Mouse (Mus musculus) midbrain, embryonic 15.5 days (tissue): ENCODE results near the gene Rufy4. TPM values are rescaled to one million over a fixed set of nuclear protein-coding genes. Genes with fewer than 3 reads are reported as not detected.

Experiments used
- ATAC-seq: fragments of 200-750 bp; cut with Nextera tagmentation; replicated peaks from 2 replicates; pipeline ENCODE4 v1.8.0; 2017; ENCODE audit warnings: moderate TSS enrichment
- H3K27ac ChIP-seq: fragments of 300-500 bp; sonication (generic); 2 replicates; pipeline ENCODE4 v1.5.1; 2015; ENCODE audit warnings: mild to moderate bottlenecking, inconsistent platforms
- H3K27me3 ChIP-seq: fragments of 300-500 bp; sonication (generic); replicated peaks from 2 replicates; pipeline ENCODE4 v1.6.1; 2015; ENCODE audit warnings: inconsistent platforms
- H3K36me3 ChIP-seq: fragments of 300-500 bp; sonication (generic); replicated peaks from 2 replicates; pipeline ENCODE4 v1.6.1; 2015; ENCODE audit warnings: inconsistent platforms
- H3K4me1 ChIP-seq: fragments of 300-500 bp; sonication (generic); 2 replicates; pipeline ENCODE4 v1.6.1; 2015; ENCODE audit warnings: inconsistent platforms
- H3K4me2 ChIP-seq: fragments of 300-500 bp; sonication (generic); 2 replicates; pipeline ENCODE4 v1.6.1; 2015; ENCODE audit warnings: inconsistent platforms, mild to moderate bottlenecking, moderate library complexity
- H3K4me3 ChIP-seq: fragments of 300-500 bp; sonication (generic); 2 replicates; pipeline ENCODE4 v1.5.1; 2015; ENCODE audit warnings: mild to moderate bottlenecking, inconsistent platforms
- H3K9ac ChIP-seq: fragments of 300-500 bp; sonication (generic); 2 replicates; pipeline ENCODE4 v1.6.1; 2015; ENCODE audit warnings: mild to moderate bottlenecking, inconsistent platforms
- H3K9me3 ChIP-seq: fragments of 300-500 bp; sonication (generic); 2 replicates; pipeline ENCODE4 v1.6.1; 2016; ENCODE audit warnings: inconsistent platforms
- WGBS: fragments of 180-500 bp; shearing (Covaris S2); methylation state at CpG from one replicate; pipeline ENCODE4 v1.1.7; 2015; ENCODE audit warnings: mixed read lengths; 5-methylcytosine and 5-hydroxymethylcytosine counted together
- polyA plus RNA-seq: library from polyadenylated mRNA; unstranded; fragments of >200 nt; fragmentation: Nextera tagmentation; extraction: Ambion mirVana; gene quantifications from 2 replicates; pipeline ENCODE4 v1.2.1, GENCODE M21; 2015

The Rufy4 gene
- 0.15 and 0.25 TPM in 2 replicates for polyA plus RNA-seq

- Histone ChIP-seq H3K27me3 (peaks cover 29% of the 10 kb centered on the region), H3K4me3 (peak within 1 kb of the TSS; percentile 46), H3K4me1 (peaks cover 18% of the 10 kb centered on the region), H3K27ac (no peak within 1 kb of the TSS), H3K9ac (peak within 1 kb of the TSS; percentile 43), H3K4me2 (peak within 1 kb of the TSS; percentile 95), H3K9me3 (no peaks in the 10 kb centered on the region), H3K36me3 (no peaks in the 10 kb centered on the region)
- peak; percentile 64 for ATAC-seq
- WGBS = under 1% methylated on average over 12 of the region's 12 CpGs
These were observed at the start of gene Rufy4 for GRCm38 (mm10) chr1:74124991-74125552. TSS of gene Rufy4 (plus strand) at chr1:74125541.

DNA sequence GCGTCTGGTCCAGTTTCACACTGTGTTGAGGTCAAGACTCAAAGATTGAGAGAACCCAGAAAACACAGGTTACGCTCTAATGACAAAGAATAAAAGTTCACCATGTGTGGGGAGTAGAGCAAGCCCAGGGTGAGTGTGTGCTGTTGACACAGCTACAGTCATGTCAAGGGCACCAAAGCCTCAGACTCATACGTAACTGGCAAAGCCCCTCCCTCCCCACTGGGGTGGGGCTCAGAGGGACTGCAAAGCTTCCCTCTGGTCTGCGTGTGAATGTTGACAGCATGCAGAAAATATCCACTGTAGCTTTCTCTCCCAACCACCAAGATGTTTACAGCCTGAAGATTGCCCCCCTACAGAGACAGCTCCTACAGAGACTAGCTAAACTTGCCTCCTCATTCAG lies 49.1 kb upstream of the Rufy4 start:
- Histone ChIP-seq H3K4me3 (no peak overlapping the region), H3K4me1 (no peaks in the 10 kb centered on the region)

GRCm38 (mm10) chr1:74077353-74077752 lies 48.0 kb upstream of the Rufy4 start:
- WGBS = 10% methylated on average over 2 of the region's 2 CpGs
- H3K4me3 ChIP-seq = no peak overlapping the region
- no peaks in the 10 kb centered on the region for H3K27me3 ChIP-seq
- H3K4me1 ChIP-seq = no peaks in the 10 kb centered on the region
- H3K9ac ChIP-seq = no peak overlapping the region
- H3K36me3 ChIP-seq = no peaks in the 10 kb centered on the region
- no peak overlapping the region for H3K27ac ChIP-seq
- no peaks in the 10 kb centered on the region for H3K9me3 ChIP-seq
- H3K4me2 ChIP-seq = no peak overlapping the region
- ATAC-seq = no peak

More for the DNA sequence above, 49.1 kb upstream of the Rufy4 start:
- Histone ChIP-seq H3K4me2 (no peak overlapping the region), H3K9me3 (no peaks in the 10 kb centered on the region), H3K36me3 (no peaks in the 10 kb centered on the region), H3K27ac (no peak overlapping the region), H3K27me3 (no peaks in the 10 kb centered on the region), H3K9ac (no peak overlapping the region)
- no peak for ATAC-seq
- WGBS = 88% methylated on average over 4 of the region's 4 CpGs

DNA sequence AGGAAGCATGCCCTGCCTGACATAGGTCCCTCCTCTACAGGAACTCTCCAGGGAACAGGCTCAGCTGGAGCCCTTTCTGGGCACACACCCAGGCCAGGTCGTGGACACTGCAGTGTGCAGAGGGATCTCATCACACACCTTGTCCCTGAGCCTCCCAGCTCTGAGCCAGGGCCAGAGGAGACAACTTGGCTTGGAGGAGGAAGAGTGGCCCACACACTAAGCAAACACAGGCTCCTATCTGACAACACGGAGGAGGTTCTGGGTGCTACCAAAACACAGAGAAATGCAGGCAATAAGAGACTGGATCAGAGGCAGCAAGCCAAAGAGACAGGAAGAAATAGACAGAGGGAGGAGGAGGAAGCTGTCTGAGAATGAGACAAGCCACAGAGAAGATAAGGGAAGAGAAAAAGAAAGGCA lies 43.8 kb upstream of the Rufy4 start:
- Histone ChIP-seq H3K9me3 (no peaks in the 10 kb centered on the region), H3K9ac (no peak overlapping the region), H3K4me2 (no peak overlapping the region), H3K4me1 (no peaks in the 10 kb centered on the region), H3K27me3 (no peaks in the 10 kb centered on the region), H3K4me3 (no peak overlapping the region), H3K36me3 (no peaks in the 10 kb centered on the region), H3K27ac (no peak overlapping the region)
- ATAC-seq = no peak
- 47% methylated on average over 2 of the region's 2 CpGs for WGBS

GRCm38 (mm10) chr1:74082841-74083463 lies 42.4 kb upstream of the Rufy4 start:
- 15% methylated on average over 6 of the region's 6 CpGs for WGBS
- no peak for ATAC-seq
- Histone ChIP-seq H3K4me3 (no peak overlapping the region), H3K9ac (no peak overlapping the region), H3K4me2 (no peak overlapping the region), H3K4me1 (no peaks in the 10 kb centered on the region), H3K27ac (no peak overlapping the region), H3K36me3 (no peaks in the 10 kb centered on the region), H3K9me3 (no peaks in the 10 kb centered on the region), H3K27me3 (no peaks in the 10 kb centered on the region)

DNA sequence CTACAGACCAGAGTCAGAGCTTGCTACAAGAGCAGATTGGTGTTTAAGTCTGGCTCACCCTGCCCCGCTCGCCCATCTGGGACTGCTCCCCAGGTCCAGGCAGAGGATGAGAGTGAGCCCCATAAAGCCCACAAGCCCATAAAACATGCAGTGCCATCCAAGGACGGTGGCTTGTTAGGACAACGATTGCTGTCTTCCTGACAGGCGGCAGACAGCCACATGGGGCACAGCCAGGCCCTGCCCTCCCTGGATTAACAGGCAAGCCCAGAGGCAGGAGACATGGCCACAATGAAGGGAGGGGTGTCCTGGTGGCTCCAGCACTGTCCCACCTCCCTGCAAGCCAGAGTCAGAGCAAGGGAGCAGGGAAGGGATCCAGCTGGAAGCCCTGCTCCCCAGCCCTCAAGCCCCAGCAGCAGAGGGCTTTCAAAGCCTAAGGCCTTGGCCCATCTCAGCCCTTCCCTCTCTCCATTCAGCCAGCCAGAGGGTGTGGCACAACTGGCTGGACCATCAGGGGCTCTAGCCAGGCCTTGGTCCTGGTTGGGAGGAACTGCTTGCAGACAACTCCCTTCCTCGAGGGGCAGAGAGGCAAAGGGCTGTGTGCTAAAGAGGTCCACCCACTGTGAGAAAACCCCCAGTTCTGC lies 41.2 kb upstream of the Rufy4 start:
- Histone ChIP-seq H3K9ac (no peak overlapping the region), H3K9me3 (no peaks in the 10 kb centered on the region), H3K36me3 (no peaks in the 10 kb centered on the region), H3K4me2 (no peak overlapping the region), H3K27ac (no peak overlapping the region), H3K27me3 (no peaks in the 10 kb centered on the region), H3K4me3 (no peak overlapping the region), H3K4me1 (no peaks in the 10 kb centered on the region)
- ATAC-seq = no peak
- 69% methylated on average over 6 of the region's 6 CpGs for WGBS

DNA sequence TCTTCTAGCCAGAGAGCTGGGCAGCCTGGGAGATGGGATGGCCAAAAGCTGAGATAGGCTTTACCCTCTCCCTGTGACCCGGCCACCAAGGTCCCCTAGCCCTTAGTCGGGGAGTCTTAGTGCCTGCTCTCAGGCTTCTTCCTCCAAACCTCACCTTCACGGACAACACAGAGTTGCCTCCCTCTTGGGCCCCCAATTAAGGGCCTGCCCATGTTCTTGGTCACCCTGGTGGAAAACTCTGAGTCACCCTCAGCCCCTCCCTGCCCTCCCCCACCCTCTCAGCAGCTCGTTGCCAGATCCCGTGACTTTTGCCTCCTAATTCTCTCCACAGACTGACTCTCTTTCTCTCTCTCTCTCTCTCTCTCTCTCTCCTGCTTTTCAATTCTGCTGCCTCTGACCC lies 40.6 kb upstream of the Rufy4 start:
- WGBS = 50% methylated on average over 5 of the region's 5 CpGs
- no peak for ATAC-seq
- no peaks in the 10 kb centered on the region for H3K4me1 ChIP-seq

GRCm38 (mm10) chr1:74085566-74085965 lies 39.8 kb upstream of the Rufy4 start:
- Histone ChIP-seq H3K27me3 (no peaks in the 10 kb centered on the region), H3K4me1 (no peaks in the 10 kb centered on the region), H3K36me3 (no peaks in the 10 kb centered on the region), H3K4me3 (no peak overlapping the region), H3K4me2 (no peak overlapping the region), H3K9ac (no peak overlapping the region), H3K27ac (no peak overlapping the region), H3K9me3 (no peaks in the 10 kb centered on the region)
- ATAC-seq = no peak
- WGBS = 86% methylated on average over 7 of the region's 7 CpGs

More for the DNA sequence above, 40.6 kb upstream of the Rufy4 start:
- Histone ChIP-seq H3K9ac (no peak overlapping the region), H3K9me3 (no peaks in the 10 kb centered on the region), H3K4me2 (no peak overlapping the region), H3K4me3 (no peak overlapping the region), H3K36me3 (no peaks in the 10 kb centered on the region), H3K27ac (no peak overlapping the region), H3K27me3 (no peaks in the 10 kb centered on the region)

- ATAC-seq = no peak
- Histone ChIP-seq H3K9ac (no peak overlapping the region), H3K4me3 (no peak overlapping the region), H3K27me3 (no peaks in the 10 kb centered on the region), H3K4me2 (no peak overlapping the region), H3K4me1 (no peaks in the 10 kb centered on the region), H3K36me3 (no peaks in the 10 kb centered on the region), H3K9me3 (no peaks in the 10 kb centered on the region), H3K27ac (no peak overlapping the region)
- 86% methylated on average over 1 of the region's 1 CpGs for WGBS
These were observed 36.8 kb upstream of the Rufy4 start for GRCm38 (mm10) chr1:74088569-74088968.

- Histone ChIP-seq H3K27me3 (no peaks in the 10 kb centered on the region), H3K9ac (no peak overlapping the region), H3K4me3 (no peak overlapping the region), H3K27ac (no peak overlapping the region), H3K4me1 (peaks cover 5% of the 10 kb centered on the region; the same call in 1 of the 2 replicates), H3K36me3 (no peaks in the 10 kb centered on the region), H3K4me2 (no peak overlapping the region), H3K9me3 (no peaks in the 10 kb centered on the region)
- no peak for ATAC-seq
- 71% methylated on average over 7 of the region's 7 CpGs for WGBS
These were observed 35.0 kb upstream of the Rufy4 start for GRCm38 (mm10) chr1:74090329-74090728.

DNA sequence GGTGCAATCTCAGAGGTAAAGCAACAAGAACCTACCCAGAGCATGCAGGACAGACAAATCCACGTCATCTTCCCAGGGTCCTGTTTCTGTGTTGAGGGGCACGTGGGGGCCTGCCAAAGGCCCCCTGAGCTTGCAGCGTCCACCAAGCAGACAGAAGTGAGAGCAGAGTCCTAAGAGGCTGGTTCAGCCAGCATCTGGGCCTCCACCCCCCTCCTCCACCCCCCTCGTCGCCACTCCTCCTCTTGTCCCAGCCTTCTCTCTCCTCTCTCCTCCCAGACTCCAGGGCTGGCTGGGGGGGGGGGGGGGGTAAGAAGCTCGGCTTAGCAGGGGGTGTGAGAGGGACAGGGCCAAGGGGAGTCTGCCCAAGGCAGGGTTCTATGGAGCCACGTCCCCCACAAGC lies 34.2 kb upstream of the Rufy4 start:
- Histone ChIP-seq H3K9me3 (no peaks in the 10 kb centered on the region), H3K9ac (no peak overlapping the region), H3K27me3 (no peaks in the 10 kb centered on the region), H3K4me3 (no peak overlapping the region), H3K4me2 (no peak overlapping the region), H3K36me3 (no peaks in the 10 kb centered on the region), H3K4me1 (peaks cover 5% of the 10 kb centered on the region; the same call in 1 of the 2 replicates), H3K27ac (no peak overlapping the region)
- no peak for ATAC-seq
- WGBS = 28% methylated on average over 6 of the region's 7 CpGs

- 0 out of 2 replicates have a peak, but pooled peaks cover 3% of the 10 kb centered on the region for H3K27me3 ChIP-seq
- WGBS = 54% methylated on average over 6 of the region's 6 CpGs
- no peaks in the 10 kb centered on the region for H3K9me3 ChIP-seq
- no peaks in the 10 kb centered on the region for H3K36me3 ChIP-seq
- H3K9ac ChIP-seq = no peak overlapping the region
- H3K4me2 ChIP-seq = no peak overlapping the region
- H3K4me3 ChIP-seq = no peak overlapping the region
- no peak for ATAC-seq
- H3K27ac ChIP-seq = no peak overlapping the region
- H3K4me1 ChIP-seq = peaks cover 5% of the 10 kb centered on the region; the same call in 1 of the 2 replicates
These were observed 33.6 kb upstream of the Rufy4 start for GRCm38 (mm10) chr1:74091611-74092224.
